Mouse (Mus musculus): Measurements from ENCODE around the gene Gcdh. TPM values are rescaled to one million over a fixed set of nuclear protein-coding genes. Genes with fewer than 3 reads are reported as not detected.

The Gcdh gene
- polyA plus RNA-seq, 1 experiment from 2014 or later, result 39.1 TPM

- Histone ChIP-seq H3K36me3 (peaks cover 82% of the 10 kb centered on the region), H3K4me3 (peak overlapping the region; percentile 89), H3K27me3 (no peaks in the 10 kb centered on the region), H3K4me2 (peak overlapping the region; percentile 67), H3K27ac (peak overlapping the region; percentile 90), H3K9me3 (no peaks in the 10 kb centered on the region), H3K4me1 (peaks cover 60% of the 10 kb centered on the region), H3K9ac (peak overlapping the region; percentile 90)
- ATAC-seq (ENCODE audit: insufficient number of reproducible peaks, insufficient read depth, low FRiP score, low TSS enrichment, low read depth), result no peak
- 2% methylated on average over 7 of the region's 7 CpGs for WGBS
These were observed 53.9 kb downstream of the Gcdh start for GRCm38 (mm10) chr8:84839875-84840247.

DNA sequence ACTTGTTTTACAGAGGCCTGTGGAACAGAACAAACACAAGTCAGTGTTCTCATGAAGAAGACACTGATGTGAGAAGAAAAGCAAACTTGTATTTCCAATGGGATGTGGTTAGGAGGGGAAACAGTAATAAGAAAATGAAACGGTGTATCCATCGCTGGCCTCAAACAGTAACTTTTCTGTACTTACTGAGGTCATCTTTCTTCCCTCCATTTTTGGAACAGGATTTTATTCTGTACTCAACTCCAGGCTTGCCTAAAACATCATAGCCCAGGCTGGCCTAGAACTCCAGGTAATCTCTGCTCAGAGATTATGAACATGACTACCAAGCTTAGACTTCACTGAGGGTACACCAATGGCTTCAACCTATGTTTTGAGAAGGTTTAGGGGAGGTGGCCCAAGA lies 54.3 kb downstream of the Gcdh start:
- WGBS, result 90% methylated on average over 2 of the region's 2 CpGs
- peak overlapping the region; percentile 90 for H3K9ac ChIP-seq
- no peaks in the 10 kb centered on the region for H3K9me3 ChIP-seq
- peaks cover 60% of the 10 kb centered on the region for H3K4me1 ChIP-seq
- peaks cover 82% of the 10 kb centered on the region for H3K36me3 ChIP-seq
- no peak for ATAC-seq (ENCODE audit: insufficient number of reproducible peaks, insufficient read depth, low FRiP score, low TSS enrichment, low read depth)
- H3K4me2 ChIP-seq, result peak overlapping the region; percentile 67
- H3K27ac ChIP-seq, result no peak overlapping the region
- H3K27me3 ChIP-seq, result no peaks in the 10 kb centered on the region
- H3K4me3 ChIP-seq, result peak overlapping the region; percentile 89

DNA sequence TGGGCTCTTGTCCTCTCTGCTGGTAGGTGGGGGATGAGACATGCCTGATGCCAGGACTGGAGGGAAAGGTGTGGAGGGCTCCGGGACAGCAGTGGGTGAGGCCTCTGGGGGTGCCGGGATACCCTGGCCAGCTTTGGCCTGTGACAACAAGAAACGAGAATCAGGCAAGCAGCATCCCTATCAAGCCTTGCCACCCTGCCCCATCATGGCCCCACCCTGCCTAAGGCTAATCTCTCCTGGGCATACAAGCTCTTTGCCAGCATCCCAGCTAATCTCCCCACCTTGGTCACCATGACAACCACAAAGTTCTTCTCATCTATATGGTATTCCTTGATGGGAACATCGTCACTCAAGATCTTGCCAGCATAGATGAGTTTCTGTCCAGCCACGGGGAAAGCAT lies 55.2 kb downstream of the Gcdh start:
- no peak overlapping the region for H3K4me2 ChIP-seq
- no peak overlapping the region for H3K27ac ChIP-seq

DNA sequence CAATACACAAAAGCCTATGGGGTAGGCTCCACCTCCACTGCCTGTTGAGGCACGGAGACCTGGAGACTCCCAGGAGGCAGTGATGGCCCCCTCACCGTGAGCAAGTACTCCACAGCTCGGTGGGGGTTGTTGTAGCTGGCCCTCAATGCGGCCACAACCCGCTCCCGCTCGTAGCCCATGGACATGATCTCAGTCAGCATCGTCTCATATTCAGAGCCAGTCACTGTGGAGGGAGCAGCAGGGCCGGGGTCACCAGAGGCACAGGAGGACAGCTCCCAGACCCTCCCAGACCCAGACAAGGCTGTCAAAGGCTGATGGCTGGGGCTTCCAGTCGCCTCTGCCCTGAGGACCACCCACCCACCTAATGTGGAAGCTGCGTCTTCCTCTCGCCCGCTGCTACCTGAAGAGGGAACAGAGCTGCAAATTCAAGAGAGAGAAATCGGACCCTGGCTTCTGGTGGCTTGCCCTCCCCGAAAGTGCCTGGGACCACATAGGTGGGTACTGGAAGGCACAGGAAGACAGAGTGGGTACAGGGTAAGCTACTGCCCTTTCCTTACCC lies 55.7 kb downstream of the Gcdh start:
- peaks cover 60% of the 10 kb centered on the region for H3K4me1 ChIP-seq
- peak overlapping the region; percentile 51; the same call in 1 of the 2 replicates for H3K9ac ChIP-seq
- H3K27ac ChIP-seq, result 0 out of 2 replicates have a peak overlapping the region, but pooled peaks have one; percentile 55

More for the DNA sequence above, 55.2 kb downstream of the Gcdh start:
- 0 out of 2 replicates have a peak overlapping the region, but pooled peaks have one; percentile 6 for H3K4me3 ChIP-seq
- H3K9me3 ChIP-seq, result no peaks in the 10 kb centered on the region
- ATAC-seq (ENCODE audit: insufficient number of reproducible peaks, insufficient read depth, low FRiP score, low TSS enrichment, low read depth), result no peak
- peaks cover 60% of the 10 kb centered on the region for H3K4me1 ChIP-seq
- H3K27me3 ChIP-seq, result no peaks in the 10 kb centered on the region
- no peak overlapping the region for H3K9ac ChIP-seq
- H3K36me3 ChIP-seq, result peaks cover 81% of the 10 kb centered on the region
- WGBS, result 85% methylated on average over 5 of the region's 5 CpGs

GRCm38 (mm10) chr8:84837149-84837911 lies 56.4 kb downstream of the Gcdh start:
- WGBS, result 39% methylated on average over 8 of the region's 8 CpGs
- peaks cover 72% of the 10 kb centered on the region for H3K36me3 ChIP-seq
- H3K4me3 ChIP-seq, result no peak overlapping the region
- peak overlapping the region; percentile 9 for H3K4me2 ChIP-seq
- H3K27me3 ChIP-seq, result no peaks in the 10 kb centered on the region
- H3K27ac ChIP-seq, result peak overlapping the region; percentile 55
- peak overlapping the region; percentile 51 for H3K9ac ChIP-seq
- H3K4me1 ChIP-seq, result peaks cover 56% of the 10 kb centered on the region
- no peaks in the 10 kb centered on the region for H3K9me3 ChIP-seq
- no peak for ATAC-seq (ENCODE audit: insufficient number of reproducible peaks, insufficient read depth, low FRiP score, low TSS enrichment, low read depth)

More for the DNA sequence above, 55.7 kb downstream of the Gcdh start:
- no peak overlapping the region for H3K4me2 ChIP-seq
- H3K9me3 ChIP-seq, result no peaks in the 10 kb centered on the region
- 0 out of 2 replicates have a peak overlapping the region, but pooled peaks have one; percentile 6 for H3K4me3 ChIP-seq
- H3K27me3 ChIP-seq, result no peaks in the 10 kb centered on the region
- H3K36me3 ChIP-seq, result peaks cover 78% of the 10 kb centered on the region
- ATAC-seq (ENCODE audit: insufficient number of reproducible peaks, insufficient read depth, low FRiP score, low TSS enrichment, low read depth), result no peak
- 81% methylated on average over 15 of the region's 15 CpGs for WGBS

Small RNA genes lying within 50 kb of the gene (microRNA-seq; reads per million reads assigned to microRNA genes)
- not detected for gene Gm24197
- gene Mir7069, result 0.74 reads per million

Other genes starting within 250 kb of the Gcdh start
- gene Ier2, start 231.1 kb downstream of the Gcdh start, polyA plus RNA-seq (2015; fragmentation: Nextera tagmentation; extraction: Ambion mirVana), result 64.3 and 67.6 TPM in 2 replicates
- 71.3 and 78.6 TPM in 2 replicates for gene Trmt1, start 207.6 kb downstream of the Gcdh start, polyA plus RNA-seq (2015; fragmentation: Nextera tagmentation; extraction: Ambion mirVana)
- gene Nacc1, start 206.1 kb downstream of the Gcdh start, polyA plus RNA-seq (2015; fragmentation: Nextera tagmentation; extraction: Ambion mirVana), result 16.3 and 16.6 TPM in 2 replicates
- gene Lyl1, start 192.5 kb downstream of the Gcdh start, polyA plus RNA-seq (2015; fragmentation: Nextera tagmentation; extraction: Ambion mirVana), result 4.8 and 4.9 TPM in 2 replicates
- 6.1 and 6.2 TPM in 2 replicates for gene G430095P16Rik, start 170.9 kb downstream of the Gcdh start, polyA plus RNA-seq (2015; fragmentation: Nextera tagmentation; extraction: Ambion mirVana)
- 37.0 and 42.9 TPM in 2 replicates for gene Nfix, start 93.6 kb downstream of the Gcdh start, polyA plus RNA-seq (2015; fragmentation: Nextera tagmentation; extraction: Ambion mirVana)
- 7.0 TPM in 2 replicates for gene Dand5, start 71.1 kb downstream of the Gcdh start, polyA plus RNA-seq (2015; fragmentation: Nextera tagmentation; extraction: Ambion mirVana)
- gene Gadd45gip1, start 62.4 kb downstream of the Gcdh start, polyA plus RNA-seq (2015; fragmentation: Nextera tagmentation; extraction: Ambion mirVana), result 45.6 and 48.2 TPM in 2 replicates
- 97.1 and 100 TPM in 2 replicates for gene Rad23a, start 53.3 kb downstream of the Gcdh start, polyA plus RNA-seq (2015; fragmentation: Nextera tagmentation; extraction: Ambion mirVana)
- 959 and 1,012 TPM in 2 replicates for gene Calr, start 47.0 kb downstream of the Gcdh start, polyA plus RNA-seq (2015; fragmentation: Nextera tagmentation; extraction: Ambion mirVana)
- 105 and 108 TPM in 2 replicates for gene Farsa, start 36.9 kb downstream of the Gcdh start, polyA plus RNA-seq (2015; fragmentation: Nextera tagmentation; extraction: Ambion mirVana)
- gene Syce2, start 21.8 kb downstream of the Gcdh start, polyA plus RNA-seq (2015; fragmentation: Nextera tagmentation; extraction: Ambion mirVana), result 101 and 111 TPM in 2 replicates
- gene Klf1, start 8.0 kb upstream of the Gcdh start, polyA plus RNA-seq (2015; fragmentation: Nextera tagmentation; extraction: Ambion mirVana), result 1.8 and 5.6 TPM in 2 replicates
- gene Dnase2a, start 14.6 kb upstream of the Gcdh start, polyA plus RNA-seq (2015; fragmentation: Nextera tagmentation; extraction: Ambion mirVana), result 15.9 and 22.7 TPM in 2 replicates
- gene Mast1, start 43.4 kb upstream of the Gcdh start, polyA plus RNA-seq (2015; fragmentation: Nextera tagmentation; extraction: Ambion mirVana), result 1.4 and 1.6 TPM in 2 replicates
- 0.36 and 0.39 TPM in 2 replicates for gene Rtbdn, start 53.1 kb upstream of the Gcdh start, polyA plus RNA-seq (2015; fragmentation: Nextera tagmentation; extraction: Ambion mirVana)
- gene Gm49661, start 75.5 kb upstream of the Gcdh start, polyA plus RNA-seq (2015; fragmentation: Nextera tagmentation; extraction: Ambion mirVana), result not detected in 2 replicates
- 888 and 1,010 TPM in 2 replicates for gene Prdx2, start 75.7 kb upstream of the Gcdh start, polyA plus RNA-seq (2015; fragmentation: Nextera tagmentation; extraction: Ambion mirVana)
- 93.2 and 94.5 TPM in 2 replicates for gene Rnaseh2a, start 75.8 kb upstream of the Gcdh start, polyA plus RNA-seq (2015; fragmentation: Nextera tagmentation; extraction: Ambion mirVana)
- gene Junb, start 84.8 kb upstream of the Gcdh start, polyA plus RNA-seq (2015; fragmentation: Nextera tagmentation; extraction: Ambion mirVana), result 10.4 and 11.2 TPM in 2 replicates
- gene Hook2, start 96.7 kb upstream of the Gcdh start, polyA plus RNA-seq (2015; fragmentation: Nextera tagmentation; extraction: Ambion mirVana), result 23.2 and 24.7 TPM in 2 replicates
- gene Best2, start 120.6 kb upstream of the Gcdh start, polyA plus RNA-seq (2015; fragmentation: Nextera tagmentation; extraction: Ambion mirVana), result 0.14 TPM in 1 of 2 replicates, not detected in the other
- gene Asna1, start 131.4 kb upstream of the Gcdh start, polyA plus RNA-seq (2015; fragmentation: Nextera tagmentation; extraction: Ambion mirVana), result 126 and 139 TPM in 2 replicates
- 133 and 146 TPM in 2 replicates for gene Trir, start 132.9 kb upstream of the Gcdh start, polyA plus RNA-seq (2015; fragmentation: Nextera tagmentation; extraction: Ambion mirVana)
- gene Tnpo2, start 143.0 kb upstream of the Gcdh start, polyA plus RNA-seq (2015; fragmentation: Nextera tagmentation; extraction: Ambion mirVana), result 30.1 and 43.4 TPM in 2 replicates
- gene Fbxw9, start 166.1 kb upstream of the Gcdh start, polyA plus RNA-seq (2015; fragmentation: Nextera tagmentation; extraction: Ambion mirVana), result 36.7 and 38.2 TPM in 2 replicates
- gene Gm5741, start 174.1 kb upstream of the Gcdh start, polyA plus RNA-seq (2015; fragmentation: Nextera tagmentation; extraction: Ambion mirVana), result 1.1 and 1.4 TPM in 2 replicates
- gene Dhps, start 177.8 kb upstream of the Gcdh start, polyA plus RNA-seq (2015; fragmentation: Nextera tagmentation; extraction: Ambion mirVana), result 55.1 and 70.7 TPM in 2 replicates
- gene Wdr83os, start 186.8 kb upstream of the Gcdh start, polyA plus RNA-seq (2015; fragmentation: Nextera tagmentation; extraction: Ambion mirVana), result 129 and 130 TPM in 2 replicates
- gene Wdr83, start 187.4 kb upstream of the Gcdh start, polyA plus RNA-seq (2015; fragmentation: Nextera tagmentation; extraction: Ambion mirVana), result 45.2 and 46.2 TPM in 2 replicates
- gene Man2b1, start 189.3 kb upstream of the Gcdh start, polyA plus RNA-seq (2015; fragmentation: Nextera tagmentation; extraction: Ambion mirVana), result 29.1 and 29.6 TPM in 2 replicates
- gene Zfp791, start 229.2 kb upstream of the Gcdh start, polyA plus RNA-seq (2015; fragmentation: Nextera tagmentation; extraction: Ambion mirVana), result 2.9 and 3.1 TPM in 2 replicates